Mouse (Mus musculus) liver, embryonic 12.5 days (tissue): ENCODE data around the gene Bcat2. TPM values are rescaled to one million over a fixed set of nuclear protein-coding genes. Genes with fewer than 3 reads are reported as not detected.
"Not testable (repeated sequence)": the region's sequence is repeated elsewhere in the genome, so short reads cannot be mapped to it uniquely, and the experiment has no call there.

Experiments used
- ATAC-seq: fragments of 200-750 bp; cut with Nextera tagmentation; 2 replicates; pipeline ENCODE4 v1.8.0; 2017; ENCODE audit warnings: moderate number of reproducible peaks, mild to moderate bottlenecking, moderate library complexity
- H3K27ac ChIP-seq: fragments of 300-500 bp; sonication (generic); 2 replicates; pipeline ENCODE4 v1.5.1; 2016; ENCODE audit warnings: mild to moderate bottlenecking
- H3K27me3 ChIP-seq: fragments of 300-500 bp; sonication (generic); replicated peaks from 2 replicates; pipeline ENCODE4 v1.6.1; 2016; ENCODE audit warnings: mild to moderate bottlenecking, moderate library complexity
- H3K36me3 ChIP-seq: fragments of 300-500 bp; sonication (generic); 2 replicates; pipeline ENCODE4 v1.6.1; 2016; ENCODE audit warnings: mild to moderate bottlenecking, moderate library complexity
- H3K4me1 ChIP-seq: fragments of 300-500 bp; sonication (generic); 2 replicates; pipeline ENCODE4 v1.6.1; 2016
- H3K4me2 ChIP-seq: fragments of 300-500 bp; sonication (generic); 2 replicates; pipeline ENCODE4 v1.6.1; 2016; ENCODE audit warnings: mild to moderate bottlenecking, moderate library complexity
- H3K4me3 ChIP-seq: fragments of 300-500 bp; sonication (generic); 2 replicates; pipeline ENCODE4 v1.5.1; 2016; ENCODE audit warnings: mild to moderate bottlenecking, moderate library complexity
- H3K9ac ChIP-seq: fragments of 300-500 bp; sonication (generic); 2 replicates; pipeline ENCODE4 v1.6.1; 2016; ENCODE audit warnings: mild to moderate bottlenecking, moderate library complexity
- H3K9me3 ChIP-seq: fragments of 300-500 bp; sonication (generic); replicated peaks from 2 replicates; pipeline ENCODE4 v1.6.1; 2016; ENCODE audit warnings: mild to moderate bottlenecking, moderate library complexity
- WGBS: fragments of 180-500 bp; shearing (Covaris S2); methylation state at CpG from one replicate; pipeline ENCODE4 v1.1.7; 2016; ENCODE audit not compliant: insufficient replicate concordance; 5-methylcytosine and 5-hydroxymethylcytosine counted together
- polyA plus RNA-seq: library from polyadenylated mRNA; unstranded; fragments of >200 nt; fragmentation: Nextera tagmentation; extraction: Ambion mirVana; gene quantifications from 2 replicates; pipeline ENCODE4 v1.2.1, GENCODE M21; 2016

Bcat2 gene
- polyA plus RNA-seq = 50.4 and 54.7 TPM in 2 replicates

DNA sequence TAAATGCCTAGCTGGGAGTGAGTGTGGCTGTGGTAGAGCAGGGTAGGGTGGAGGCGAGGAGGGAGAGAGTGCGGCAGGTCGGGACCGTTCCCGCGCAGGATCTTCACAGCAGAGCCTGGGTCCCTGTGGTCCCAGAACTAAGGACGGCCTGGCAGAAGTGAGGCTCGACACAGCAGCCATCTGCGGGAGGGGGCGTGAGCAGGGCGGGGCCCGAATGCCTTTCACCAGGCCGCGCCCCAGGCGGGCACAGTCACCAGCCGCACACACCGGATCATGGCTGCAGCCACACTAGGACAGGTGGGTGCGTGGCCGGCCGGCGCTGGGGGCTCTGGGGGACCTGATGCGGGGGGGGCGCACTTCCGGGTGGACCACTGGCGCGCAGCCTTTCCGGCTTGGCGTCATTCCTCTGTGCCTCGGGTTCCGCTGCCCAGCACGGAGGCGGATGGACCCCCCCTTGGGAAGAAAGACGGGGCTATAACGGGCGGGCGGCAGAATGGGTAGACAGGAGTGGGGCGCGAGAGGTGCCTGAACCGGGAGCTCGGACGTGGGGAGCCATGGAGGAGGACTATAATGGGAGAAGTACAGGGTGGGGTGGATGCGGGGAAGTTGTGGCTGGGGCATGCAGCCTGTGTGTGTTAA is at the start of gene Bcat2:
Bcat2 (plus strand) TSS at position 51 of the 639 bp plus-strand sequence.
- no peaks in the 10 kb centered on the region for H3K27me3 ChIP-seq
- 1% methylated on average over 42 of the region's 42 CpGs for WGBS
- H3K9ac ChIP-seq = peak within 1 kb of the TSS; percentile 85
- peak within 1 kb of the TSS; percentile 96 for H3K4me2 ChIP-seq
- H3K4me1 ChIP-seq = peaks cover 74% of the 10 kb centered on the region
- no peaks in the 10 kb centered on the region for H3K9me3 ChIP-seq
- ATAC-seq = peak; percentile 63
- H3K27ac ChIP-seq = peak within 1 kb of the TSS; percentile 89
- H3K36me3 ChIP-seq = peaks cover 13% of the 10 kb centered on the region
- peak within 1 kb of the TSS; percentile 77 for H3K4me3 ChIP-seq

DNA sequence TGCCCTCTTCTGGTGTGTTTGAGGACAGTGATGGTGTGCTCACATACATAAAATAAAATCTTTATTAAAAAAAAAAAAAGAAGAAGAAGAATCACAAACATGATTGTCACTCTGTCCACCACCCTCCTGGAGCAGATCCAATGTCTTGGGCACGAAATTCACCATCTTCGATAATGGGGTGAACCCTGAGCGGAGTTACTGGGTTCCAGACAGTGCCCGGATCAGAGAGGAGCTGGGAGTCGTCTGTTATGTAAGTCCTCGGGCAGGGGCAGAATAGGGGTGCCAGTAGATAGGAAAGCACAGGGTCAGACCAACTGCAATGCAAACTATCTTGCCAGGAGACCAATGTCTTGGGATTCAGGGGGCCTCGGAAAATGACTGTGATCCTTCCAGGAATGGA is 49.3 kb upstream of the Bcat2 start:
- H3K9ac ChIP-seq = no peak overlapping the region
- peak overlapping the region; percentile 95; the same call in 1 of the 2 replicates for H3K4me3 ChIP-seq
- H3K36me3 ChIP-seq = peaks cover 45% of the 10 kb centered on the region
- H3K9me3 ChIP-seq = no peaks in the 10 kb centered on the region
- H3K27me3 ChIP-seq = no peaks in the 10 kb centered on the region
- WGBS = 86% methylated on average over 7 of the region's 7 CpGs
- H3K27ac ChIP-seq = peak overlapping the region; percentile 62; the same call in 1 of the 2 replicates
- H3K4me2 ChIP-seq = peak overlapping the region; percentile 73
- no peak for ATAC-seq
- H3K4me1 ChIP-seq = peaks cover 85% of the 10 kb centered on the region

DNA sequence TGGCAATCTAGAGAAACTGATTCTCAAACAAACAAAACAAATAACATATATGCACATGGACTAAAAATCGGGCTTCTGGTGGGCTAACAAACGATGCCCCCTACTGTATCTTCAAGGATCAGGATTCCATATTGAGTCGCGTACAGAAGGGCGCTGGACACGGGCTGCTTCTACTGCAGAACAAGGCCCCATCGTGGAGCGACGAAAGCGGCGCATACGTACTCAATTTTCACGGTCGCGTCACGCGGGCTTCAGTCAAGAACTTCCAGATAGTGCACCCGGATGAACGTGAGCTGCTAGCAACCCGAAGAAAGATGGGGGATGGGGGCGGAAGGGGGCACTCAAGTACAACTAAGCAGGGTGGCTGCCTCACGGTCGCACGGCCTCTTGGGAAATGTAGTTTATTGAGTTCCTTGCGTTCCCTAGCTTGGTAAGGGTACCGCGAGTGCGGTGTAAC is 48.2 kb upstream of the Bcat2 start:
- Histone ChIP-seq H3K9me3 (no peaks in the 10 kb centered on the region), H3K36me3 (peaks cover 45% of the 10 kb centered on the region), H3K4me2 (peak overlapping the region; percentile 73), H3K9ac (peak overlapping the region; percentile 99), H3K4me1 (peaks cover 73% of the 10 kb centered on the region), H3K27ac (peak overlapping the region; percentile 100), H3K27me3 (no peaks in the 10 kb centered on the region), H3K4me3 (peak overlapping the region; percentile 95)
- 2% methylated on average over 28 of the region's 28 CpGs for WGBS
- no peak; the same call in 1 of the 2 replicates for ATAC-seq

DNA sequence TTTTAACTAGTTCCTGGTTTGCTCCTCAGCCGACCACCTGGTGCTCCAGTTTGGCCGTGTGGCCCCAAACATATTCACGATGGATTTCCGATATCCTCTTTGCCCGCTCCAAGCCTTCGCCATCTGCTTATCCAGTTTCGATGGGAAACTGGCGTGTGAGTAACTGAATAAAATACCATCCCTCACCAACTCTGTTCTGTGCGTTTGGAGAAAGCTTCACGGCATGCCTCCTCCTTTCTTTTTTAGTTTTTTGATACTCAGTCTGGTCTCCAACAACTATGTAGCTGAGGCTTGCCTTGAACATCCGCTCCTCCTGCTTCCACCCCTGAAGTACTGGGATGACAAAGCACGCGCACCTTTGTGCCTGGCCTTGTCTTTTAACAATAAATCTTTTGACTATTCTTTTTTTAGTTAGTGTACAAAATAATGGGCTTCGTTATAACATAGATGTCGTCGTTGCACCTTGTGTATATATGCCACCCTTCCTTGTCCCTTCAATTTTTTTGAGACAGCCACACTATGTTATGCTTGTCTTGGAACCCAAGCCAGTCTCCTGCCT is 47.7 kb upstream of the Bcat2 start:
- Histone ChIP-seq H3K9me3 (no peaks in the 10 kb centered on the region), H3K36me3 (peaks cover 45% of the 10 kb centered on the region), H3K9ac (peak overlapping the region; percentile 99), H3K4me1 (peaks cover 74% of the 10 kb centered on the region), H3K4me3 (peak overlapping the region; percentile 95), H3K4me2 (peak overlapping the region; percentile 73), H3K27me3 (no peaks in the 10 kb centered on the region), H3K27ac (peak overlapping the region; percentile 100)
- WGBS = 48% methylated on average over 16 of the region's 16 CpGs
- ATAC-seq = no peak

DNA sequence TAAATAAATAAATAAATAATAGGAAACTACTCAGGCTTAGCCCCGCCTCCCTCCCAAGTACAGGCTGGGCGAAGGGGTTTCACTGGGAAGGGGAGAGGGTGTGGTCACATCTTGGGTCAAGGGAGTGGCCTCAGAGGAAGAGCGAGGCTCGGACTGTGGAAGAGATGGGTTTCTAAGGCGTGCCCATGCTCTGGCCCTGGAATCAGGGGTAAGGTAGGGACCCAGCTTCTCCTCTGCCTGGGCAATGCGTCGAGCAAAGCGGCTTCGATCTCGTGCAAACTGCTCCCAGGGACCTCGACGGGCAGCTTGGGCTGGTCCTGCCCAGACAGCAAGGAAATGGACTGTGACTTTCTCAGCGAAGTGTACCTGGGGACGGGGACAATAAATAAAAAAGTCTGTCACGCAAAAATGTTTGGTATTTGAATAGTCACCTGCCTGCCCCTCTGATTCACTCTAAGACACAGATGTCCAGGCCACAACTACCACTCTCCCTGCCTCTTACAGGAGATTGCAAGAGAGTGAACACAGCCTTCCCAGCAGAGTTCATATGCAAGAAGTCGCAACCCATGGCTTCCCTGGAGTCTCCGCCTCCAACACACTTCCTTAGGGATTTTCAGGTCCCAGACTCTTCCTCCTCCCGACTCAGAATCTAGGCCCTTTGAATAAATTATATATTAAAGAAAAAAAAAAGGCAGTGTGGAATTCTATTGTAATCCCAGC is 46.8 kb upstream of the Bcat2 start:
- Histone ChIP-seq H3K9ac (peak overlapping the region; percentile 99), H3K4me1 (peaks cover 72% of the 10 kb centered on the region), H3K4me3 (peak overlapping the region; percentile 95), H3K4me2 (peak overlapping the region; percentile 73), H3K9me3 (no peaks in the 10 kb centered on the region), H3K27me3 (no peaks in the 10 kb centered on the region), H3K27ac (peak overlapping the region; percentile 100), H3K36me3 (peaks cover 45% of the 10 kb centered on the region)
- 47% methylated on average over 18 of the region's 18 CpGs for WGBS
- peak; percentile 14; the same call in 1 of the 2 replicates for ATAC-seq

DNA sequence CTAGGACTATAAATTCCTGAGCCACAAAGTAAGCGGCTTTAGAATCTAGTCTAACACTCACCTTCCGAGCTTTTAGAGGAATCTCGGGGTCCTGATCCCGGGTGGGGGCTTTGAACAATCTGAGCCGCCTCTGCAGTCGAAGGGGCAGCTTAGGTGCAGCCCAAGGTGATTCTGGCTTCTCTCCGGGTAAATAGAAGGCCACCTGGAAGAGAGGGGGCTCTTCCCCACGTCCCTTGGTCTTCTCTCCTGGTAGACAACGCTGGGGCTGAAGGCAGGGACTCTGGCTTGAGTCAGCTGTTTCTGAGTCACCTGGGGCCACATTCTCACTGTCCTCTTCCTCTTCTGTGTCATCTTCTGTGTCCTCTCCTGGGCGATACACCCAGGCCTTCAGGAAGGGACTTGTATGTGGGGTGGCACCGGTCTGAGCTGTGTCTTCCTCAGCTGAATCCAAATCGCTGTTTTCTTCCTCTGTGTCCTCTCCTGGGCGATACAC is 46.2 kb upstream of the Bcat2 start:
- Histone ChIP-seq H3K4me2 (peak overlapping the region; percentile 73), H3K9ac (peak overlapping the region; percentile 99), H3K4me3 (peak overlapping the region; percentile 95), H3K27me3 (no peaks in the 10 kb centered on the region), H3K9me3 (no peaks in the 10 kb centered on the region), H3K27ac (peak overlapping the region; percentile 100), H3K4me1 (peaks cover 71% of the 10 kb centered on the region), H3K36me3 (peaks cover 45% of the 10 kb centered on the region)
- 42% methylated on average over 13 of the region's 13 CpGs for WGBS
- no peak for ATAC-seq

DNA sequence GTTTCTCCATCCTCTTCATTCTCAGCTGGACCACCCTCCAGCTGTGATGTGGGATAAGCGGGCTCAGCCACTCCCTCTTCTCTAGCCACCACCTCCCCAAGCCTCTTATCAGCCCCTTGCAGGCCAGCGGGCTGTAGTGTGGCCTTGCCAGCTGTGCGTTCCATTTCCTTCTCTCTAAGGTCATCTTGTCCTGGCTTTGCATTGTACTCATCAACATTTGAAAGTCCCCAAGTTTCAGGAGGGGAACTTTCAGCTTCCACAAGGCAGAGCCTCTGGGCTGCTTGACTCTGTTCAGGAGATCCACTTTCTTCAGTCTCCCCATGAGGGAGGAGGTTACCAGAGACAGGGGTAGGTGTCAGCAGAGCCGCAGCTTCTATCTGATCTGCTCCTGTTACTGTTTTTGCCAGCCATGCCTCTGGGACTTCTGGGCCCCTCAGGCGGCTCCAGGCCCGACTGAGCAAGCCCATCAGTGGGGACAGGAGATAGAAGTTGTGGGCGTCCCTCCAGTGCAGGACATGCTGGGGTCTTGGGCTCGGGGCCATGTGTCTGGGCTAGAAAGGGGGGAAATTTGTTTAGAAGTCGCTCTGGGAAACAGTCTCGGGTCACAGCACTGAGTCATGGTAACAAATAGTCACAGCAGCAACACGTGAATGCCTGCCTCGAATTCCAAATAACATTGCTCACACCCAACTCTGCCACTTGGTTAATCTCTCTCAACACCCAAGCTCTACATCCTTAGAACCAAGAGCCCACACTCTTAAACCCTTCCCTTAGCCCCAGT is 44.9 kb upstream of the Bcat2 start:
- H3K36me3 ChIP-seq = peaks cover 45% of the 10 kb centered on the region
- H3K9ac ChIP-seq = peak overlapping the region; percentile 99
- H3K4me2 ChIP-seq = peak overlapping the region; percentile 73
- H3K4me3 ChIP-seq = peak overlapping the region; percentile 95
- WGBS = 3% methylated on average over 12 of the region's 12 CpGs
- H3K27ac ChIP-seq = peak overlapping the region; percentile 100
- H3K27me3 ChIP-seq = peaks cover 5% of the 10 kb centered on the region; the same call in 1 of the 2 replicates
- H3K9me3 ChIP-seq = no peaks in the 10 kb centered on the region
- H3K4me1 ChIP-seq = peaks cover 71% of the 10 kb centered on the region
- ATAC-seq = peak; percentile 88

DNA sequence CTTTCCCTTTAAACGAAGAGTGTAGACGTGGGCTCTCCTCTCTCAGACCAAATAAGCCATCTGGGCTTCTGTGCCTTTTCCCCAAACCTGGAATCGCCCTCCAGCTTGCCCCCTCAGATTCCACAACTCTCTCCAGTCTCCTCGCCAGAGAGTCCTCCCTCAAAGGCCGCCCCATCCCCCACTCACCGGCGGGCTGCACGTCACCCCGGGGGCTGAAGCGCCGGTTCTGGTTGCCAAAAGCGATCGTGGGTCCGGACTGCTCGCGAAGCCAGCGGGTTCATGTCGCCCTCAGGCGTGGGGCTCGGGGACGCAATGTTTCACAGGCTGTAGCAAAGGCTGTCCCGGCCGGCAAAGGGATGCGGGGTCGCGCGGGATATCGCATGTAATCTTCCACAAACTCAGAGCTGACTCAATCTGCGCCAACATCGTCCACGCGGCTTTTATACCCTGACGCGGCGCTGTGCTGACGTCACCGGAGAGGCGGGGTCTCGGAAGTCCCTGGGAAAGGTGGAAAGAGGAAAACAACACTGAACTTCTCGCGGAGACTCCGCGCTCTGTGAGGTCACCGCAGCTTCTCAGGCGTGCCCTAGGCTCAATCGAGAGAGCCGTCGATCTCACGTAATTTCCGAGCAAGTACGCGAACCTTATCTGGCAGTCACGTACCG is 44.0 kb upstream of the Bcat2 start, which contains the start of the genes Ppp1r15a and Plekha4:
Ppp1r15a (minus strand) TSS at position 460 of the 665 bp plus-strand sequence.
Plekha4 (plus strand) TSS at position 522 of the 665 bp plus-strand sequence.
- Histone ChIP-seq H3K9ac (peak within 1 kb of the TSS; percentile 99), H3K4me1 (peaks cover 69% of the 10 kb centered on the region), H3K9me3 (no peaks in the 10 kb centered on the region), H3K4me3 (peak within 1 kb of the TSS; percentile 95), H3K27ac (peak within 1 kb of the TSS; percentile 100), H3K36me3 (peaks cover 41% of the 10 kb centered on the region), H3K4me2 (peak within 1 kb of the TSS; percentile 73), H3K27me3 (peaks cover 14% of the 10 kb centered on the region; the same call in 1 of the 2 replicates)
- under 1% methylated on average over 54 of the region's 54 CpGs for WGBS
- ATAC-seq = peak; percentile 69

DNA sequence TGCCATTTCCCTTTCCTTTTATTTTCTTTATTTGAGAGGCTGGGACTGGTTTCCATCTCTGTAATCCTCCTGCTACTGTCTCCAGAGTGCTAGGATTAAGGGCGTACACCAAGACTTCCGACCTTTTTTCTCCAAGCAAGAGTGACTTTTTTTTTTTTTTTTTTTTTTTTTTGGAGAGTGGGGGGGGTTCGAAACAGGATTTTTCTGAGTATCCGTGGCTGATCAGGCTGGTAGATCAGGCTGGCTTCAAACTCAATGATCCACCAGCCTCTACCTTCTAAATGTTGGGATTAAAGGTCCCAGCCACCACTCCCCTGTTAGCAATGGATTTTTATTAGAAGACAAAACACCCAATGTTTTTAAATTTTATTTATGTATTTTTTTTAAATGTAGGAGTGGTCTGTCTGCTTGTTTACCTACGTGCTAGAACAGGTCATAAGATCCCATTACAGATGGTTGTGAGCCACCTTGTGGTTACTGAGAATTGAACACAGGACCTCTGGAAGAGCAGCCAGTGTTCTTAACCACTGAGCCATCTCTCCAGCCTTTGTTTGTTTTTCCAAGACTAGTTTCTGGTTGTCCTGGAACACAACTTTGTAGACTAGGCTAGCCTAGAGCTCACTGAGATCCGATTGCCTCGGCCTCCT is 43.4 kb upstream of the Bcat2 start:
- no peak for ATAC-seq
- peaks cover 36% of the 10 kb centered on the region for H3K36me3 ChIP-seq
- H3K4me3 ChIP-seq = peak overlapping the region; percentile 95
- H3K4me1 ChIP-seq = peaks cover 63% of the 10 kb centered on the region
- 12% methylated on average over 7 of the region's 7 CpGs for WGBS
- H3K27me3 ChIP-seq = peaks cover 21% of the 10 kb centered on the region; the same call in 1 of the 2 replicates
- H3K27ac ChIP-seq = peak overlapping the region; percentile 100
- no peaks in the 10 kb centered on the region for H3K9me3 ChIP-seq
- peak overlapping the region; percentile 73 for H3K4me2 ChIP-seq
- H3K9ac ChIP-seq = peak overlapping the region; percentile 99

DNA sequence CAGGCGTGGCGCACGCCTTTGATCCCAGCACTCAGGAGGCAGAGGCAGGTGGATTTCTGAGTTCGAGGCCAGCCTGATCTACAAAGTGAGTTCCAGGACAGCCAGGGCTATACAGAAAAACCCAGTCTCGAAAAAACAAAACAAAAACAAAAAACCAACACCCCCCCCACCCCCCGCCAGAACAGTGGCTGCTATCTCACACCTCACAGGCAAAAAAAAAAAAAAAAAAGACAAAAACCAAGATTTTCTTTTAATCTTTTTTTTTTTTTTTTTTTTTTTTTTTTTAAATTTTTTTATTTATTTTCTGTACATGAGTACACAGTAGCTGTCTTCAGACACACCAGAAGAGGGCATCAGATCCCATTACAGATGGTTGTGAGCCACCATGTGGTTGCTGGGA is 42.8 kb upstream of the Bcat2 start:
- 70% methylated on average over 6 of the region's 6 CpGs for WGBS
- H3K27ac ChIP-seq = peak overlapping the region; percentile 100
- peak overlapping the region; percentile 95 for H3K4me3 ChIP-seq
- peaks cover 57% of the 10 kb centered on the region for H3K4me1 ChIP-seq
- H3K27me3 ChIP-seq = peaks cover 24% of the 10 kb centered on the region; the same call in 1 of the 2 replicates
- H3K4me2 ChIP-seq = peak overlapping the region; percentile 73
- H3K9me3 ChIP-seq, ATAC-seq: not testable (repeated sequence)
- H3K9ac ChIP-seq = peak overlapping the region; percentile 99; the same call in 1 of the 2 replicates
- peaks cover 30% of the 10 kb centered on the region for H3K36me3 ChIP-seq
